Mouse (Mus musculus): Measurements from ENCODE around the gene Fam131b. TPM values are rescaled to one million over a fixed set of nuclear protein-coding genes. Genes with fewer than 3 reads are reported as not detected.
A peak's percentile ranks its signal among the peaks of the same experiment; 100 is the strongest.

Gene Fam131b
- 2.9 and 3.6 TPM in 2 replicates for polyA plus RNA-seq (2012; rRNA removed)
- polyA plus RNA-seq (2014; fragmentation: Nextera tagmentation; extraction: Ambion mirVana) = 0.29 and 0.47 TPM in 2 replicates

DNA sequence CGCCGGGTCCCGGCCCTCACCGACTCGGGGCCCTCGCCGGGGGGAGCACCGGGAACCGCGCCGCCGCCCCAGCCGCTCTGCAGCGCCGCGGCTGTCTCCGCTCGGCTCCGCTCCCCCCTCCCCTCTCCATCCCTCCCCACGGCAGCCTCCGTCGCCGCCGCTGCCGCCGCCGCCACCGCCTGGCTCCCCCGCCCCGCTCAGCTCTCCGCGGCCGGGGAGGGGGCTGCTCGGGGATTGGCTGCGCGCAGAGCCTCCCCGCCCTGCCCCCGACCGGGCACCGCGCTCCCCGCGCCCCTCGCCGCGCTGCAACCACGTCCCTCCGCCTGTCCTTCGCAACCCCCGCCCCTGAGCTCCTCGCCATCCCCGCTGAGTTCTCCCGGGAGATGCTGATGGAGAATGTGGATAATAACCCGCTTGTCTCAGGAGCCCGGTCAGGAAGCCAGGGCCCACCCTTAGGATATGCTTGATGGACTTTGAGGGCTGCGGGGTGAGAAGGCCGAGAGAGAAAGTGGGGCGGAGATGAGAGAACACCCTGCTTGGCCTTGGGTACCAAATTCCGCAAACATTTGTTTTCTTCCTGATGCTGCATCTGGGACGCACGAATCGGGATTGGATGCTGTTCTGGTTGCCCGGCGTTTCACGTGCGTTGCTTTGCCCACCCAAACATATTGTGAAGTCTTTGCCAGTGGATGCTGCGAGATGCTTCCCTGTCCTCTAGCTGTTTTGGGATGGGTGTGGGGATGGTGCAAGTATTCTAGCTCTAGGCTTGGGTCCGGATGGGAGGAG, at the start of gene Fam131b:
Gene Fam131b (minus strand): TSS at position 162 of the 786 bp plus-strand sequence.
- H3K27ac ChIP-seq (replicated peaks; ENCODE audit: low read depth, low read length) = no peak within 1 kb of the TSS

DNA sequence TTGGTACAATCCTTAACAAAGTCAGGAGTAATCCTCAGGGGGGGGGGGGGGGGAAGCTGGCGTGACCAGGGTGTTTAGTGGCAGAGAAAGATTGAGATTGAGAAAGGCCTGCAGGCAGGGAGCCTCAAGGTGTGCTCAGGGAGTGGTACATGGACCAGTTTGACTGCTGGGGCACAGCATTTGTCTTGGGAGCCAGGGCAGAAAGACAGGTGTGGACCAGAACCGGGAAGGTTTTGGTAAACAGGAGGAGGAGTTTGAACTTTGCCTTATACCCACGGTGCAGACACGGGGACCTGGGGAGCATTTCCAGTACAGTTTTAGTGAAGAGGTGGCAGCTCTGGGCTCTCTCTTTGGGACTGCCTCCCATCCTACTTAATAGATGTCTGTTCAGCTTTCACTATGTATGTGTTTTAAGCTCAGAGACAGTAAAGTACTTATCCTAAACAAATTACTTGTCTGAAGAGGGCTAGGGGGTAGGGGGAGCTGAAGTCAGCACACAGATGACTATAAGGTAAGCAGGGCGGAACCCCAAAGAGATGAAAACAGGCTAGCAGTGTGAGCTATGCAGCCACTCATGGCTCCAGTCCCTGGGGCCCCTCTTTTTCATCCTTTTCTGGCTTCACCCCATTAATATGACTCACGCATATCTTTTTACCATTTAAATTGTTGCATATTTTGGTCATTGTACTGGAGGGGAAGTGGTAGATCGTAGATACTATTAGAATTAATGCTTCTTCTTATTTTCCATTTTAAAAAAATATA, 49.4 kb upstream of the Fam131b start:
- no peaks in the 10 kb centered on the region for H3K36me3 ChIP-seq (ENCODE audit: control insufficient read depth, insufficient read depth, low read length)
- TF ChIP-seq POLR2A (IDR thresholded peaks at IDR 0.05; ENCODE audit: borderline replicate concordance, extremely low read depth, insufficient read depth, insufficient read length) = no peak
- no peaks in the 10 kb centered on the region for H3K9me3 ChIP-seq (ENCODE audit: control insufficient read depth, low read length)
- ATAC-seq (ENCODE audit: low FRiP score, low read depth) (no peak), DNase-seq (ENCODE audit: low spot score) (no peak)
- H3K27me3 ChIP-seq (ENCODE audit: control insufficient read depth, insufficient read depth, low read length) = no peaks in the 10 kb centered on the region
- H3K4me1 ChIP-seq (ENCODE audit: control insufficient read depth, insufficient read depth, low read length) = peaks cover 12% of the 10 kb centered on the region
- H3K9ac ChIP-seq (ENCODE audit: low read depth, low read length, severe bottlenecking) = 0 out of 2 replicates have a peak overlapping the region, but pooled peaks have one; percentile 69
- peak overlapping the region; percentile 57 for H3K4me3 ChIP-seq (replicated peaks; ENCODE audit: low read length)
- 47% methylated on average over 6 of the region's 7 CpGs for WGBS
- peak overlapping the region; percentile 96 for H3K4me2 ChIP-seq (replicated peaks; ENCODE audit: low read depth, low read length, severe bottlenecking)
- no peak overlapping the region for H3K27ac ChIP-seq (replicated peaks; ENCODE audit: low read depth, low read length)

More for the DNA sequence above, at the start of gene Fam131b:
- TF ChIP-seq POLR2A (IDR thresholded peaks at IDR 0.05; ENCODE audit: borderline replicate concordance, extremely low read depth, insufficient read depth, insufficient read length) = no peak
- peaks cover 23% of the 10 kb centered on the region for H3K27me3 ChIP-seq (ENCODE audit: control insufficient read depth, insufficient read depth, low read length)
- H3K9ac ChIP-seq (ENCODE audit: low read depth, low read length, severe bottlenecking) = peak within 1 kb of the TSS; percentile 62
- DNase-seq (ENCODE audit: low spot score) (peak; percentile 10), ATAC-seq (ENCODE audit: low FRiP score, low read depth) (peak; percentile 77)
- H3K9me3 ChIP-seq (ENCODE audit: control insufficient read depth, low read length) = no peaks in the 10 kb centered on the region
- no peaks in the 10 kb centered on the region for H3K36me3 ChIP-seq (ENCODE audit: control insufficient read depth, insufficient read depth, low read length)
- peak within 1 kb of the TSS; percentile 97 for H3K4me2 ChIP-seq (replicated peaks; ENCODE audit: low read depth, low read length, severe bottlenecking)
- WGBS = under 1% methylated on average over 39 of the region's 68 CpGs
- H3K4me3 ChIP-seq (replicated peaks; ENCODE audit: low read length) = peak within 1 kb of the TSS; percentile 63
- H3K4me1 ChIP-seq (ENCODE audit: control insufficient read depth, insufficient read depth, low read length) = peaks cover 5% of the 10 kb centered on the region

- Histone ChIP-seq H3K36me3 (ENCODE audit: control insufficient read depth, insufficient read depth, low read length) (no peaks in the 10 kb centered on the region), H3K4me3 (replicated peaks; ENCODE audit: low read length) (peak within 1 kb of the TSS; percentile 57), H3K9ac (ENCODE audit: low read depth, low read length, severe bottlenecking) (peak within 1 kb of the TSS; percentile 69), H3K27me3 (ENCODE audit: control insufficient read depth, insufficient read depth, low read length) (no peaks in the 10 kb centered on the region), H3K9me3 (ENCODE audit: control insufficient read depth, low read length) (no peaks in the 10 kb centered on the region), H3K4me1 (ENCODE audit: control insufficient read depth, insufficient read depth, low read length) (peaks cover 12% of the 10 kb centered on the region), H3K4me2 (replicated peaks; ENCODE audit: low read depth, low read length, severe bottlenecking) (peak within 1 kb of the TSS; percentile 96), H3K27ac (replicated peaks; ENCODE audit: low read depth, low read length) (no peak within 1 kb of the TSS)
- ATAC-seq (ENCODE audit: low FRiP score, low read depth) (peak; percentile 42), DNase-seq (ENCODE audit: low spot score) (peak; percentile 83)
- no peak for TF ChIP-seq POLR2A (IDR thresholded peaks at IDR 0.05; ENCODE audit: borderline replicate concordance, extremely low read depth, insufficient read depth, insufficient read length)
- WGBS = 2% methylated on average over 35 of the region's 36 CpGs
Measured at GRCm38 (mm10) chr6:42372816-42373547, 48.5 kb upstream of the Fam131b start, which contains the start of gene Epha1. TSS of gene Epha1 (minus strand) at chr6:42373268.

DNA sequence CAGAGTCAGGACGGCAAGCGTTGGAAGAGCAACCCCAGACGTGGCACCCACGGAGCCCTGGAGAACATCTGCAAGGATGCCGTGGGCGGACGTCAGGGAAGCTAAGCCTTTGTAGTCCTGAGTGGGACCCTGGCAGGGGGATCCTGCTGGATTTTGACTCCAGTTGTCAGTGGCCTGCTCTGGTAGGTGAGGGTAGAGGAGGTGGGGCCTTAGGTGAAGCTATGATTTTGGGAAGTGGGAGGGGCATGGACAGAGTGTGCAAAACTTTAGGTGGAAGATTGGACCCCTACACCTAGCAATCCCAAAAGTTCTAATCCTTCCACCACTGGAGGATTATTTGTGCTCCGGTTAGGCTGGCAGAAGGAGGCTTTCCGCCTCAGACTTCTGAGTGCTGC, 48.0 kb upstream of the Fam131b start:
- Histone ChIP-seq H3K4me2 (replicated peaks; ENCODE audit: low read depth, low read length, severe bottlenecking) (peak overlapping the region; percentile 96), H3K4me1 (ENCODE audit: control insufficient read depth, insufficient read depth, low read length) (peaks cover 12% of the 10 kb centered on the region), H3K27me3 (ENCODE audit: control insufficient read depth, insufficient read depth, low read length) (no peaks in the 10 kb centered on the region), H3K36me3 (ENCODE audit: control insufficient read depth, insufficient read depth, low read length) (no peaks in the 10 kb centered on the region), H3K27ac (replicated peaks; ENCODE audit: low read depth, low read length) (no peak overlapping the region), H3K9ac (ENCODE audit: low read depth, low read length, severe bottlenecking) (peak overlapping the region; percentile 69; the same call in 1 of the 2 replicates), H3K4me3 (replicated peaks; ENCODE audit: low read length) (peak overlapping the region; percentile 57), H3K9me3 (ENCODE audit: control insufficient read depth, low read length) (no peaks in the 10 kb centered on the region)
- DNase-seq (ENCODE audit: low spot score) (no peak), ATAC-seq (ENCODE audit: low FRiP score, low read depth) (no peak)
- WGBS = 15% methylated on average over 9 of the region's 9 CpGs
- no peak for TF ChIP-seq POLR2A (IDR thresholded peaks at IDR 0.05; ENCODE audit: borderline replicate concordance, extremely low read depth, insufficient read depth, insufficient read length)

- peaks cover 12% of the 10 kb centered on the region for H3K4me1 ChIP-seq (ENCODE audit: control insufficient read depth, insufficient read depth, low read length)
- no peaks in the 10 kb centered on the region for H3K36me3 ChIP-seq (ENCODE audit: control insufficient read depth, insufficient read depth, low read length)
- no peak for TF ChIP-seq POLR2A (IDR thresholded peaks at IDR 0.05; ENCODE audit: borderline replicate concordance, extremely low read depth, insufficient read depth, insufficient read length)
- WGBS = 8% methylated on average over 3 of the region's 3 CpGs
- ATAC-seq (ENCODE audit: low FRiP score, low read depth) (no peak), DNase-seq (ENCODE audit: low spot score) (no peak)
- peak overlapping the region; percentile 96 for H3K4me2 ChIP-seq (replicated peaks; ENCODE audit: low read depth, low read length, severe bottlenecking)
- no peak overlapping the region for H3K9ac ChIP-seq (ENCODE audit: low read depth, low read length, severe bottlenecking)
- H3K4me3 ChIP-seq (replicated peaks; ENCODE audit: low read length) = peak overlapping the region; percentile 57
- no peak overlapping the region for H3K27ac ChIP-seq (replicated peaks; ENCODE audit: low read depth, low read length)
- H3K9me3 ChIP-seq (ENCODE audit: control insufficient read depth, low read length) = no peaks in the 10 kb centered on the region
- no peaks in the 10 kb centered on the region for H3K27me3 ChIP-seq (ENCODE audit: control insufficient read depth, insufficient read depth, low read length)
Measured at GRCm38 (mm10) chr6:42372001-42372400, 47.6 kb upstream of the Fam131b start.
